Mouse (Mus musculus) testis, adult 2 months (tissue): ENCODE data around the gene Cd109.

Source experiments
- CTCF ChIP-seq: fragments of 200-500 bp; IDR thresholded peaks from 2 replicates; pipeline ENCODE4 v1.5.1; 2012; ENCODE audit warnings: low read depth, mild to moderate bottlenecking, inconsistent platforms, low read length, moderate library complexity; ENCODE audit not compliant: control insufficient read depth, insufficient read depth, insufficient replicate concordance
- POLR2A ChIP-seq: fragments of 200-500 bp; IDR thresholded peaks from 2 replicates; pipeline ENCODE4 v1.6.1; 2012; ENCODE audit warnings: low read depth, mild to moderate bottlenecking, inconsistent platforms, low read length, moderate library complexity; ENCODE audit not compliant: control insufficient read depth

- TF ChIP-seq CTCF = no peak
- TF ChIP-seq POLR2A = no peak
These were observed 35.5 kb upstream of the Cd109 start for GRCm38 (mm10) chr9:78579644-78580396.
